Comparison of ENCODE assay signal across 14 mouse cellular contexts in the genomic region with DNA sequence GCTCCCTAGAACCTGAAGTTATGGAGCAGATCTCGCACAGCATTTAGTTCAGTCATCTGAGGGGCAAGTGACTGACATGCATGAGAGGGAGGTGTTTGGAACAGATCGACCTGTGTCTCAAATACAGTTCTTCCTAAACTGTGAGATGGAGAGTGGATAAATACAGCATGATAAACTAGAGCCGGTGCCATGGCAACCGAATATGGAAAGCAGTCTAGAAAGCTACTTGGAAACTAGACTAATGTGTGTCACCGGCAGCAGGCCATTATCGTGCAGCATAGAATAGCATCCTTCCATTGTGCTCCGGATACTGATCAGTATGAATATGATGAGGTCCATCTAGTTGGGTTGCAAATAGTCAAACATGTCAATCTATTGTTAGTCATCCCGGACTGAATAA. TPM values are rescaled to one million over a fixed set of nuclear protein-coding genes. Genes with fewer than 3 reads are reported as not detected.
DNase-seq lines count a peak whose midpoint lies in the region; ATAC-seq lines count a peak whose summit lies in the region.
"Had no signal": no experiment of that assay in that cellular context is flagged by ENCODE, and none has a peak within 500 bp of the region (broad histone marks: within the 10 kb centered on the region; RNA-seq: fewer than 3 reads in every experiment).

No protein-coding gene starts in this region.

- no peak overlapping the region for H3K27ac ChIP-seq in forebrain, embryonic 13.5 days
- H3K27ac ChIP-seq in forebrain, embryonic 10.5 days, result no peak overlapping the region

- DNase-seq in forebrain, embryonic 10.5 days (ENCODE audit: extremely low spot score, low spot score), result no peak
- peak; percentile 19 for DNase-seq in testis, postnatal 10 days (ENCODE audit: low spot score)
- DNase-seq in testis, postnatal 14 days (ENCODE audit: low spot score), result no peak
- peak; percentile 58 for DNase-seq in retina, postnatal 1 day
- DNase-seq in thymus, adult 18-20 months, result no peak
- no peak for DNase-seq in gastrocnemius, adult 18-20 months (ENCODE audit: low spot score)
- no peak for DNase-seq in embryo, embryonic 10.5 days (ENCODE audit: low spot score)
- DNase-seq: adrenal gland, postnatal 25 days; cerebellum, adult 9-10 months; thymus, postnatal 4 days had no signal

- H3K9ac ChIP-seq in forebrain, embryonic 13.5 days, result no peak overlapping the region
- H3K9ac ChIP-seq: heart, embryonic 12.5 days had no signal

- H3K36me3 ChIP-seq in forebrain, embryonic 13.5 days (ENCODE audit: poor library complexity, severe bottlenecking), result no peaks in the 10 kb centered on the region
- H3K36me3 ChIP-seq in forebrain, embryonic 10.5 days (replicated peaks), result peaks cover 4% of the 10 kb centered on the region; the same call in 1 of the 2 replicates
- H3K36me3 ChIP-seq: heart, embryonic 12.5 days had no signal

- WGBS in forebrain, embryonic 13.5 days, result 80% methylated on average over 8 of the region's 8 CpGs
- whole genome bisulfite sequencing in forebrain, embryonic 10.5 days, result 94% methylated on average over 8 of the region's 8 CpGs

- no peaks in the 10 kb centered on the region for H3K27me3 ChIP-seq in forebrain, embryonic 13.5 days
- H3K27me3 ChIP-seq in forebrain, embryonic 10.5 days (ENCODE audit: poor library complexity, severe bottlenecking), result no peaks in the 10 kb centered on the region
- H3K27me3 ChIP-seq: heart, embryonic 12.5 days had no signal

- ATAC-seq in forebrain, embryonic 13.5 days, result peak; percentile 62
- ATAC-seq: intestine, postnatal 0 days had no signal

- H3K4me3 ChIP-seq in forebrain, embryonic 13.5 days, result no peak overlapping the region
- H3K4me3 ChIP-seq in forebrain, embryonic 10.5 days, result no peak overlapping the region
- H3K4me3 ChIP-seq: heart, embryonic 12.5 days; myocyte had no signal

- no peaks in the 10 kb centered on the region for H3K9me3 ChIP-seq in forebrain, embryonic 13.5 days (replicated peaks)
- no peaks in the 10 kb centered on the region for H3K9me3 ChIP-seq in forebrain, embryonic 10.5 days
- H3K9me3 ChIP-seq: heart, embryonic 12.5 days had no signal

- peaks cover 9% of the 10 kb centered on the region; the same call in 1 of the 2 replicates for H3K4me1 ChIP-seq in forebrain, embryonic 13.5 days
- H3K4me1 ChIP-seq in forebrain, embryonic 10.5 days, result peaks cover 12% of the 10 kb centered on the region

- H3K4me2 ChIP-seq in forebrain, embryonic 13.5 days, result no peak overlapping the region
- H3K4me2 ChIP-seq: heart, embryonic 12.5 days had no signal

RNA-seq across cellular contexts. Expression of a gene that starts 17.5 kb away (rescaled TPM):
- polyA plus RNA-seq in forebrain, embryonic 13.5 days (2015; fragmentation: Nextera tagmentation; extraction: Ambion mirVana), result 19.7 and 22.3 TPM in 2 replicates
- 20.2 and 20.8 TPM in 2 replicates for polyA plus RNA-seq in forebrain, embryonic 10.5 days (2016; fragmentation: Nextera tagmentation; extraction: Ambion mirVana)
- total RNA-seq in gastrocnemius, adult 18-20 months (2021), result 10 to 100 TPM; 18.3 to 24.0 TPM

RNA-seq across cellular contexts. Expression of a gene that starts 17.7 kb away (rescaled TPM):
- 3.0 and 3.2 TPM in 2 replicates for polyA plus RNA-seq in forebrain, embryonic 13.5 days (2015; fragmentation: Nextera tagmentation; extraction: Ambion mirVana)
- 1.3 TPM in 2 replicates for polyA plus RNA-seq in forebrain, embryonic 10.5 days (2016; fragmentation: Nextera tagmentation; extraction: Ambion mirVana)
- total RNA-seq in gastrocnemius, adult 18-20 months (2021), result under 1 TPM; 0.05 TPM

Comparison
In these comparisons a context has a peak if more than half of its experiments do, and no peak if none do; other contexts are left out.
1. DNase-seq: peak in testis, postnatal 10 days (single experiment) and retina, postnatal 1 day (single experiment); none in forebrain, embryonic 10.5 days (single experiment), testis, postnatal 14 days (single experiment), thymus, adult 18-20 months (0 of 2), gastrocnemius, adult 18-20 months (single experiment) and embryo, embryonic 10.5 days (single experiment).